Mouse (Mus musculus) hindbrain, embryonic 11.5 days (tissue): ENCODE results near the gene Vmn1r63. TPM values are rescaled to one million over a fixed set of nuclear protein-coding genes. Genes with fewer than 3 reads are reported as not detected.
"Not testable (repeated sequence)": the region's sequence is repeated elsewhere in the genome, so short reads cannot be mapped to it uniquely, and the experiment has no call there.

Source experiments
- ATAC-seq: fragments of 200-750 bp; cut with Nextera tagmentation; 2 replicates; pipeline ENCODE4 v1.8.0; 2017; ENCODE audit warnings: mild to moderate bottlenecking, moderate TSS enrichment, moderate library complexity; ENCODE audit not compliant: low FRiP score
- DNase-seq: peaks from one replicate; pipeline ENCODE4 v3.0.0-alpha.2; 2015; ENCODE audit warnings: low spot score
- H3K27ac ChIP-seq: fragments of 300-500 bp; sonication (generic); 2 replicates; pipeline ENCODE4 v1.5.1; 2014; ENCODE audit warnings: mild to moderate bottlenecking, low read depth, low read length
- H3K27me3 ChIP-seq: fragments of 300-500 bp; sonication (generic); 2 replicates; pipeline ENCODE4 v1.6.1; 2014; ENCODE audit warnings: mild to moderate bottlenecking, low read length, moderate library complexity, mixed read lengths; ENCODE audit not compliant: control insufficient read depth, insufficient read depth
- H3K36me3 ChIP-seq: fragments of 300-500 bp; sonication (generic); 2 replicates; pipeline ENCODE4 v1.6.1; 2014; ENCODE audit warnings: mild to moderate bottlenecking, low read length, moderate library complexity, mixed read lengths; ENCODE audit not compliant: control insufficient read depth, insufficient read depth
- H3K4me1 ChIP-seq: fragments of 300-500 bp; sonication (generic); replicated peaks from 2 replicates; pipeline ENCODE4 v1.6.1; 2014; ENCODE audit warnings: low read length, mixed read lengths; ENCODE audit not compliant: control insufficient read depth, insufficient read depth
- H3K4me2 ChIP-seq: fragments of 300-500 bp; sonication (generic); replicated peaks from 2 replicates; pipeline ENCODE4 v1.6.1; 2014; ENCODE audit warnings: mild to moderate bottlenecking, low read depth, low read length
- H3K4me3 ChIP-seq: fragments of 300-500 bp; sonication (generic); 2 replicates; pipeline ENCODE4 v1.5.1; 2014; ENCODE audit warnings: low read depth, low read length
- H3K9ac ChIP-seq: fragments of 300-500 bp; sonication (generic); 2 replicates; pipeline ENCODE4 v1.6.1; 2014; ENCODE audit warnings: low read depth, low read length
- H3K9me3 ChIP-seq: fragments of 300-500 bp; sonication (generic); 2 replicates; pipeline ENCODE4 v1.6.1; 2016; ENCODE audit warnings: low read length; ENCODE audit not compliant: control insufficient read depth
- WGBS: fragments of 180-500 bp; shearing (Covaris S2); extraction: QIAGEN DNeasy Blood & Tissue Kit; methylation state at CpG from one replicate; pipeline ENCODE4 v1.1.7; 2014; 5-methylcytosine and 5-hydroxymethylcytosine counted together
- polyA plus RNA-seq: library from polyadenylated mRNA; unstranded; fragments of >200 nt; fragmentation: Nextera tagmentation; extraction: Ambion mirVana; gene quantifications from 2 replicates; pipeline ENCODE4 v1.2.1, GENCODE M21; 2014

Gene Vmn1r63
- polyA plus RNA-seq = not detected in 2 replicates

DNA sequence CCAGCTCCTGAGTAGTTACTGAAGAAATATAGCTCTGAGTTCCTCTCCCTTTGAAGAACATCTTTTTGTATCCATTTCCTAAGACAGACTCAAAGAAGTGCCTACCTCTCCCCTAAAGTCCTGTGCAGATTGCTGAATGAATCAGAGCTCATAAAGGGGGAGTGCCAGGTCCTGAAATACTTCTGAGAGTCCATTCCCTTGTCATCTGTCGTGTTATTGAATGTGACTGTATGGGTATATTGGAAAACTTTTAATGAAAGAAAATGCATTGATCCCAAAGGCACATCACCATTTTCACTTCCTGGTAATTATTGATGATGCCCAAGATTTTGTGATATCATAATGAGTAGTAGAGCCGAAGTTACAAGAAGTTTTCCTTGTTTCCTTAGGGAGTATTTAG lies at the start of gene Vmn1r63:
TSS of gene Vmn1r63 (minus strand) at position 101 of the 400 bp plus-strand sequence.
- H3K9me3 ChIP-seq, DNase-seq: not testable (repeated sequence)
- no CpG with 5 or more reads among the region's 2 CpGs for WGBS

More for the DNA sequence above, at the start of gene Vmn1r63:
- H3K4me2 ChIP-seq, H3K9ac ChIP-seq, H3K27ac ChIP-seq, ATAC-seq, H3K4me1 ChIP-seq, H3K36me3 ChIP-seq, H3K27me3 ChIP-seq, H3K4me3 ChIP-seq: not testable (repeated sequence)

Other genes with a start within 250 kb of the Vmn1r63 start
- gene Vmn1r61, start 192.2 kb downstream of the Vmn1r63 start, polyA plus RNA-seq = not detected in 2 replicates
- not detected in 2 replicates for gene Vmn1r62, start 131.8 kb downstream of the Vmn1r63 start, polyA plus RNA-seq
- gene Vmn1r64, start 79.1 kb upstream of the Vmn1r63 start, polyA plus RNA-seq = not detected in 2 replicates
- gene Vmn1r65, start 205.6 kb upstream of the Vmn1r63 start, polyA plus RNA-seq = not detected in 2 replicates
- gene Nlrp4c, start 239.7 kb upstream of the Vmn1r63 start, polyA plus RNA-seq = 0.14 TPM in 1 of 2 replicates, not detected in the other